Comparison of ENCODE assay signal across 12 mouse cellular contexts in the genomic region with DNA sequence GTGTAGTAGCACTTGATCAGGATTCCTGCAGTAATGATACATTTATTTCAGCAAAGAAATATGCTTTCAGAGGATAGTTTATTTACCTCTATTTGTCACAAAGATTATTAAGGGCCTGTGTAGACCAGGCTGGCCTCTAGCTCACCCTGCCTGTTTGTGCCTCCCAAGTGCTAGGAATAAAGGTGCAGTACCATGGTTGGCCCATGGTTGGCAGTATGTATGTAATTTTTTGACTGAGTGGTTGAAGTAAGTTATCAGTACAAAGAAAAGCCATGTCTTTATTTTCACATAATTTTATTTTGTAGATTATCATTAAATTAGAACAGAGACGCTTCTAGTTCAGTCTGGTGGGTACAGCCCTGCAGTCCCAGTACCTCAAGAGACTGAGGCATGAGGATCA.
A peak's percentile ranks its signal among the peaks of the same experiment; 100 is the strongest.
DNase-seq lines count a peak whose midpoint lies in the region; ATAC-seq and TF ChIP-seq lines count a peak whose summit lies in the region.
"Had no signal": no experiment of that assay in that cellular context is flagged by ENCODE, and none has a peak within 500 bp of the region (broad histone marks: within the 10 kb centered on the region; RNA-seq: fewer than 3 reads in every experiment).

No protein-coding gene starts in this region.

- TF ChIP-seq EP300 in liver, postnatal 0 days (IDR thresholded peaks at IDR 0.05; ENCODE audit: low read depth): no peak

- H3K4me2 ChIP-seq in intestine, postnatal 0 days (replicated peaks; ENCODE audit: low read depth): no peak overlapping the region
- H3K4me2 ChIP-seq in intestine, embryonic 15.5 days (replicated peaks): no peak overlapping the region
- no peak overlapping the region for H3K4me2 ChIP-seq in liver, postnatal 0 days (ENCODE audit: low read depth, low read length)
- H3K4me2 ChIP-seq in liver, embryonic 12.5 days: no peak overlapping the region
- H3K4me2 ChIP-seq: heart, embryonic 15.5 days had no signal

- peak; percentile 48 for TF ChIP-seq CTCF in intestine, postnatal 0 days (IDR thresholded peaks at IDR 0.05; ENCODE audit: low read depth)
- TF ChIP-seq CTCF in liver, postnatal 0 days (IDR thresholded peaks at IDR 0.05; ENCODE audit: low read depth): peak; percentile 46

- H3K9ac ChIP-seq in intestine, postnatal 0 days (ENCODE audit: low read depth, low read length): no peak overlapping the region
- no peak overlapping the region for H3K9ac ChIP-seq in intestine, embryonic 15.5 days
- no peak overlapping the region for H3K9ac ChIP-seq in liver, postnatal 0 days (replicated peaks)
- no peak overlapping the region for H3K9ac ChIP-seq in liver, embryonic 12.5 days
- H3K9ac ChIP-seq in ES-E14 (ENCODE audit: insufficient read depth, low read depth, low read length, poor library complexity, severe bottlenecking): 0 out of 2 replicates have a peak overlapping the region, but pooled peaks have one; percentile 4
- H3K9ac ChIP-seq: heart, embryonic 15.5 days had no signal

- ATAC-seq in intestine, postnatal 0 days: no peak
- ATAC-seq in intestine, embryonic 15.5 days: no peak
- ATAC-seq in liver, postnatal 0 days: no peak
- no peak for ATAC-seq in liver, embryonic 12.5 days

- no peaks in the 10 kb centered on the region for H3K4me1 ChIP-seq in intestine, postnatal 0 days (replicated peaks; ENCODE audit: control insufficient read depth, insufficient read depth, low read length)
- H3K4me1 ChIP-seq in intestine, embryonic 15.5 days (replicated peaks): no peaks in the 10 kb centered on the region
- no peaks in the 10 kb centered on the region for H3K4me1 ChIP-seq in liver, postnatal 0 days (ENCODE audit: insufficient read depth)
- H3K4me1 ChIP-seq in liver, embryonic 12.5 days: no peaks in the 10 kb centered on the region
- no peaks in the 10 kb centered on the region for H3K4me1 ChIP-seq in ES-E14 (ENCODE audit: control insufficient read depth in 2 of 2, insufficient read depth in 2 of 2, low read length in 2 of 2, poor library complexity in 1 of 2)
- H3K4me1 ChIP-seq: heart, embryonic 15.5 days; megakaryocyte, embryonic 14.5 days had no signal

- in situ Hi-C loops in ES-E14 (cut with MboI; ENCODE audit: low sequenced_read_pairs in 2 of 2, unreplicated experiment in 2 of 2): no loop called here

- no peak overlapping the region for H3K27ac ChIP-seq in intestine, postnatal 0 days (ENCODE audit: low read depth, low read length)
- H3K27ac ChIP-seq in intestine, embryonic 15.5 days: no peak overlapping the region
- no peak overlapping the region for H3K27ac ChIP-seq in liver, postnatal 0 days (ENCODE audit: low read depth)
- H3K27ac ChIP-seq in liver, embryonic 12.5 days: no peak overlapping the region
- no peak overlapping the region for H3K27ac ChIP-seq in ES-E14 (ENCODE audit: insufficient read depth, low read depth, low read length, poor library complexity, severe bottlenecking)
- H3K27ac ChIP-seq: heart, embryonic 15.5 days had no signal

- no peaks in the 10 kb centered on the region for H3K36me3 ChIP-seq in intestine, postnatal 0 days (ENCODE audit: control insufficient read depth, insufficient read depth)
- no peaks in the 10 kb centered on the region for H3K36me3 ChIP-seq in intestine, embryonic 15.5 days
- H3K36me3 ChIP-seq in liver, postnatal 0 days (replicated peaks; ENCODE audit: insufficient read depth, low read length): no peaks in the 10 kb centered on the region
- no peaks in the 10 kb centered on the region for H3K36me3 ChIP-seq in liver, embryonic 12.5 days
- H3K36me3 ChIP-seq in ES-E14 (ENCODE audit: control insufficient read depth, insufficient read depth, low read length, poor library complexity, severe bottlenecking): no peaks in the 10 kb centered on the region
- H3K36me3 ChIP-seq: heart, embryonic 15.5 days had no signal

- DNase-seq in liver, postnatal 0 days: no peak
- DNase-seq in A20 (ENCODE audit: low read depth, low spot score): peak; percentile 12
- DNase-seq in ES-E14 (ENCODE audit: low read depth, low spot score): no peak
- no peak for DNase-seq in spleen, postnatal 4 days (ENCODE audit: low spot score in 2 of 2)
- no peak for DNase-seq in yolk sac, embryonic 10.5 days (ENCODE audit: low spot score)
- DNase-seq: adrenal gland, postnatal 36 days; cerebellum, adult 2 months had no signal

- H3K9me3 ChIP-seq in intestine, postnatal 0 days (ENCODE audit: control insufficient read depth): no peaks in the 10 kb centered on the region
- H3K9me3 ChIP-seq in intestine, embryonic 15.5 days: no peaks in the 10 kb centered on the region
- H3K9me3 ChIP-seq in liver, postnatal 0 days (ENCODE audit: low read length): no peaks in the 10 kb centered on the region
- no peaks in the 10 kb centered on the region for H3K9me3 ChIP-seq in liver, embryonic 12.5 days (replicated peaks)
- no peaks in the 10 kb centered on the region for H3K9me3 ChIP-seq in ES-E14 (ENCODE audit: control insufficient read depth, insufficient read depth, low read depth, low read length)
- H3K9me3 ChIP-seq: heart, embryonic 15.5 days; megakaryocyte, embryonic 14.5 days had no signal

- H3K4me3 ChIP-seq in intestine, postnatal 0 days (ENCODE audit: low read depth, low read length): no peak overlapping the region
- H3K4me3 ChIP-seq in intestine, embryonic 15.5 days (replicated peaks): no peak overlapping the region
- H3K4me3 ChIP-seq in liver, postnatal 0 days (ENCODE audit: low read depth, low read length): no peak overlapping the region
- H3K4me3 ChIP-seq in liver, embryonic 12.5 days: no peak overlapping the region
- H3K4me3 ChIP-seq in ES-E14 (ENCODE audit: insufficient read depth in 1 of 2, low read depth in 1 of 2, low read length in 2 of 2, poor library complexity in 1 of 2, severe bottlenecking in 1 of 2): no peak overlapping the region
- H3K4me3 ChIP-seq: heart, embryonic 15.5 days; megakaryocyte, embryonic 14.5 days had no signal

- WGBS in intestine, postnatal 0 days: 80% methylated on average over 1 of the region's 1 CpGs
- WGBS in intestine, embryonic 15.5 days: 90% methylated on average over 1 of the region's 1 CpGs
- 83% methylated on average over 1 of the region's 1 CpGs for WGBS in liver, postnatal 0 days (ENCODE audit: insufficient replicate concordance)
- 54% methylated on average over 1 of the region's 1 CpGs for WGBS in liver, embryonic 12.5 days (ENCODE audit: insufficient replicate concordance)

- H3K27me3 ChIP-seq in intestine, postnatal 0 days (replicated peaks; ENCODE audit: control insufficient read depth, insufficient read depth, low read length): no peaks in the 10 kb centered on the region
- H3K27me3 ChIP-seq in intestine, embryonic 15.5 days (replicated peaks): no peaks in the 10 kb centered on the region
- no peaks in the 10 kb centered on the region for H3K27me3 ChIP-seq in liver, postnatal 0 days (ENCODE audit: insufficient read depth, low read length)
- no peaks in the 10 kb centered on the region for H3K27me3 ChIP-seq in liver, embryonic 12.5 days (replicated peaks)
- H3K27me3 ChIP-seq: heart, embryonic 15.5 days; megakaryocyte, embryonic 14.5 days had no signal

TF ChIP-seq in ES-E14, 5 proteins besides CTCF, POLR2A, EP300 and RAD21:
- TF ChIP-seq CHD2 (IDR thresholded peaks at IDR 0.05; ENCODE audit: low read depth, low read length) (no peak), MAFK (IDR thresholded peaks at IDR 0.05; ENCODE audit: insufficient read depth, low read depth, low read length) (no peak), ZC3H11A (IDR thresholded peaks at IDR 0.05; ENCODE audit: borderline replicate concordance, low read depth, low read length) (no peak), ZNF384 (IDR thresholded peaks at IDR 0.05; ENCODE audit: low read depth, low read length) (no peak), HCFC1 (IDR thresholded peaks at IDR 0.05; ENCODE audit: borderline replicate concordance, insufficient read depth, low read length) (no peak)
TF ChIP-seq in ES-E14: peak in this region for 0.
